Mouse (Mus musculus): ENCODE results near the gene Avil. TPM values are rescaled to one million over a fixed set of nuclear protein-coding genes. Genes with fewer than 3 reads are reported as not detected.
"Not testable (repeated sequence)": the region's sequence is repeated elsewhere in the genome, so short reads cannot be mapped to it uniquely, and the experiment has no call there.

Gene Avil
- total RNA-seq, 2 experiments from 2014 or later = 0.35 to 0.80 TPM

- intact Hi-C loops (cut with DNase I) = no loop called here
- no peak for DNase-seq
Measured at GRCm38 (mm10) chr10:127056490-127056889, 56.0 kb downstream of the Avil start.

- DNase-seq = peak; percentile 76 to 81
- intact Hi-C loops (cut with DNase I) = no loop called here
Measured at GRCm38 (mm10) chr10:127058161-127058560, 57.7 kb downstream of the Avil start.

GRCm38 (mm10) chr10:127058708-127059107 is 58.2 kb downstream of the Avil start:
- no peak for DNase-seq
- intact Hi-C loops (cut with DNase I) = no loop called here

- DNase-seq = no peak
- intact Hi-C loops (cut with DNase I) = no loop called here
Measured at GRCm38 (mm10) chr10:127059174-127059967, 58.9 kb downstream of the Avil start.

- intact Hi-C loops (cut with DNase I) = no loop called here
- no peak for DNase-seq
Measured at GRCm38 (mm10) chr10:127059968-127060916, 59.7 kb downstream of the Avil start, which contains the start of gene March9. TSS of gene March9 (minus strand) at chr10:127060184.

GRCm38 (mm10) chr10:127061085-127061484 is 60.6 kb downstream of the Avil start:
- DNase-seq = no peak
- intact Hi-C loops (cut with DNase I) = no loop called here

- DNase-seq = no peak
- intact Hi-C loops (cut with DNase I) = no loop called here
Measured at GRCm38 (mm10) chr10:127061513-127061912, 61.0 kb downstream of the Avil start.

GRCm38 (mm10) chr10:127062101-127062500 is 61.6 kb downstream of the Avil start:
- intact Hi-C loops (cut with DNase I); DNase-seq: not testable (repeated sequence)

GRCm38 (mm10) chr10:127062503-127062902 is 62.0 kb downstream of the Avil start:
- intact Hi-C loops (cut with DNase I) = no loop called here
- no peak for DNase-seq

GRCm38 (mm10) chr10:127063239-127063872 is 62.8 kb downstream of the Avil start, which contains the start of gene Cdk4:
TSS of gene Cdk4 (plus strand) at chr10:127063534.
- intact Hi-C loops (cut with DNase I) = no loop called here
- peak; percentile 96 to 97 for DNase-seq

GRCm38 (mm10) chr10:127063913-127064870 is 63.7 kb downstream of the Avil start:
- DNase-seq = no peak

GRCm38 (mm10) chr10:127065981-127066380 is 65.5 kb downstream of the Avil start:
- intact Hi-C loops (cut with DNase I) = no loop called here
- DNase-seq = no peak

More at GRCm38 (mm10) chr10:127063913-127064870, 63.7 kb downstream of the Avil start:
- intact Hi-C loops (cut with DNase I) = no loop called here

GRCm38 (mm10) chr10:127066519-127067018 is 66.1 kb downstream of the Avil start:
- DNase-seq = no peak

GRCm38 (mm10) chr10:127068360-127069038 is 68.0 kb downstream of the Avil start:
- no peak for DNase-seq
- intact Hi-C loops (cut with DNase I) = no loop called here

More at GRCm38 (mm10) chr10:127066519-127067018, 66.1 kb downstream of the Avil start:
- intact Hi-C loops (cut with DNase I) = no loop called here

- intact Hi-C loops (cut with DNase I) = no loop called here
- DNase-seq = no peak
Measured at GRCm38 (mm10) chr10:127069281-127070189, 69.0 kb downstream of the Avil start.

All from heart, postnatal 36 days (tissue).